Mouse (Mus musculus) midbrain, embryonic 11.5 days (tissue): ENCODE results near the gene Herpud1. TPM values are rescaled to one million over a fixed set of nuclear protein-coding genes. Genes with fewer than 3 reads are reported as not detected.

ENCODE experiments used
- ATAC-seq: fragments of 200-750 bp; cut with Nextera tagmentation; 2 replicates; pipeline ENCODE4 v1.8.0; 2017; ENCODE audit warnings: moderate TSS enrichment, moderate library complexity; ENCODE audit not compliant: low FRiP score
- DNase-seq: peaks from one replicate; pipeline ENCODE4 v3.0.0; 2015; ENCODE audit warnings: low spot score; ENCODE audit errors: missing footprints
- H3K27ac ChIP-seq: fragments of 300-500 bp; sonication (generic); 2 replicates; pipeline ENCODE4 v1.5.1; 2014; ENCODE audit warnings: low read depth, low read length
- H3K27me3 ChIP-seq: fragments of 300-500 bp; sonication (generic); 2 replicates; pipeline ENCODE4 v1.6.1; 2014; ENCODE audit warnings: mild to moderate bottlenecking, low read length, moderate library complexity, mixed read lengths; ENCODE audit not compliant: control insufficient read depth, insufficient read depth
- H3K36me3 ChIP-seq: fragments of 300-500 bp; sonication (generic); 2 replicates; pipeline ENCODE4 v1.6.1; 2014; ENCODE audit warnings: mild to moderate bottlenecking, low read length, moderate library complexity, mixed read lengths; ENCODE audit not compliant: control insufficient read depth, insufficient read depth
- H3K4me1 ChIP-seq: fragments of 300-500 bp; sonication (generic); 2 replicates; pipeline ENCODE4 v1.6.1; 2014; ENCODE audit warnings: low read length; ENCODE audit not compliant: control insufficient read depth, insufficient read depth
- H3K4me2 ChIP-seq: fragments of 300-500 bp; sonication (generic); 2 replicates; pipeline ENCODE4 v1.6.1; 2014; ENCODE audit warnings: mild to moderate bottlenecking, moderate library complexity
- H3K4me3 ChIP-seq: fragments of 300-500 bp; sonication (generic); 2 replicates; pipeline ENCODE4 v1.5.1; 2014; ENCODE audit warnings: low read depth, low read length
- H3K9ac ChIP-seq: fragments of 300-500 bp; sonication (generic); 2 replicates; pipeline ENCODE4 v1.6.1; 2014; ENCODE audit warnings: low read length
- H3K9me3 ChIP-seq: fragments of 300-500 bp; sonication (generic); 2 replicates; pipeline ENCODE4 v1.6.1; 2016; ENCODE audit warnings: low read length; ENCODE audit not compliant: control insufficient read depth
- WGBS: fragments of 180-500 bp; shearing (Covaris S2); extraction: QIAGEN DNeasy Blood & Tissue Kit; methylation state at CpG from one replicate; pipeline ENCODE4 v1.1.7; 2014; 5-methylcytosine and 5-hydroxymethylcytosine counted together
- polyA plus RNA-seq: library from polyadenylated mRNA; unstranded; fragments of >200 nt; fragmentation: Nextera tagmentation; extraction: Ambion mirVana; gene quantifications from 2 replicates; pipeline ENCODE4 v1.2.1, GENCODE M21; 2014

The Herpud1 gene
- polyA plus RNA-seq, 1 experiment from 2014 or later, result 56.8 TPM

DNA sequence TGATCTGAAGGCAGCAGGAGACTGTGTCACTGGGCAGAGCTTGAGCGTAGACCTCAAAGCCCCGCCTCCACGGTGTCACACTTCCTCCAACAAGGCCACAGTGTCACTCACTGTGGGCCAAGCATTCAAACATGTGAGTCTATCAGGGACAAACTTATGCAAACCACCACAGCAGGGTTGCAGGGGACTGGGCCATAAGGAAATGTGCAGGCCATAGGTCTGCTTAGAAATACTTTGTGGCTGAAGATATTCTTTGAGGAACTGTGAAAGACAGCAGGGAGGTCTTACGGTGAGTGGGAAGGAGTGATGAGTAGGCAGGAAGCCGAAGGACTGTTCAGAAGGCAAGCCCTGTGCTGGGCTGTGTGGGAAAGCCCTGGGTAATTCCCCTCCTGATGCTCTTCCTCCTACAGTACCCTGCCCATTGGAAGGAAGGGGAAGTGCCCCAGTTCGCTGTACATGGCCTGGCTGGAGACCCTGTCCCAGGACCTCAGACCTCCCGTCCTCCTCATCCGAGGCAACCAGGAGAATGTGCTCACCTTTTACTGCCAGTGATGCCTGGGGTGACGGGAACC lies 20.7 kb upstream of the Herpud1 start:
- no peak overlapping the region for H3K4me3 ChIP-seq
- H3K4me2 ChIP-seq, result no peak overlapping the region
- ATAC-seq, result no peak
- H3K36me3 ChIP-seq, result no peaks in the 10 kb centered on the region
- H3K9me3 ChIP-seq, result no peaks in the 10 kb centered on the region
- H3K4me1 ChIP-seq, result no peaks in the 10 kb centered on the region
- H3K27ac ChIP-seq, result no peak overlapping the region
- no peak for DNase-seq
- H3K27me3 ChIP-seq, result no peaks in the 10 kb centered on the region
- H3K9ac ChIP-seq, result no peak overlapping the region
- 91% methylated on average over 9 of the region's 9 CpGs for WGBS

GRCm38 (mm10) chr8:94370839-94371238 lies 15.4 kb upstream of the Herpud1 start:
- no peak overlapping the region for H3K27ac ChIP-seq
- DNase-seq, result peak; percentile 33

DNA sequence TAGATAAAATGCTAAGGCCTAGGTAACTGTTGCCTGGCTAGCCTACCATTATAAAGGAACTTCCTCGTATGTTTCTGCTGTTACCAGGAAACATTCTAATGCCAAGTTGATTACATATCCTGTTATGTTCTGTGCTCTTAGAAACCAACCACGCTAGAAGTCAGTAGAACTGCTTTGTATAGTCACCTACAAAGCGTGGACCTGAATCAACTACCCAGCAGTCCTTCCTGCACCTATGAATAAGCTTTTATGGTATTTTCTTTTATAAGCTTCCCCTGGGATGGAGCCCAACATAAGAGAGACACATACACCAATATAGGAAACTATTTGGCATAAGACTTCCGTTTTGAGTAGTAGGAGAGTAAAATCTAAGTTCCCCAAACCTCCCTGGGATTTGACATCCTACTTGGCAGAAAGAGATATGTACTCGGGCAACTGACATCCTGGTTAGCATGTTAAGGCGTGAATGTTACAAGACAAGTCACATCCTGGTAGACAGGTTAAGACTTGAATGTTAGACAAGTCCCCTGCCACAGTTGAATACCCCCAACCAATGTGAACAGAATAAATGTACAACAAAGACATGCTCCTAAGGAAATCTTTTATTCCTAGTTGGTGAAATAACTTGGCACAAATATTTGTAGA lies 13.2 kb upstream of the Herpud1 start:
- no peaks in the 10 kb centered on the region for H3K9me3 ChIP-seq
- H3K4me2 ChIP-seq, result no peak overlapping the region
- H3K9ac ChIP-seq, result no peak overlapping the region
- H3K4me1 ChIP-seq, result no peaks in the 10 kb centered on the region
- no peaks in the 10 kb centered on the region for H3K36me3 ChIP-seq
- no peak for ATAC-seq
- 84% methylated on average over 6 of the region's 6 CpGs for WGBS
- H3K4me3 ChIP-seq, result no peak overlapping the region
- peak; percentile 69 for DNase-seq
- no peak overlapping the region for H3K27ac ChIP-seq
- no peaks in the 10 kb centered on the region for H3K27me3 ChIP-seq

More at GRCm38 (mm10) chr8:94370839-94371238, 15.4 kb upstream of the Herpud1 start:
- H3K4me3 ChIP-seq, result no peak overlapping the region
- ATAC-seq, result no peak
- H3K9ac ChIP-seq, result no peak overlapping the region
- H3K9me3 ChIP-seq, result no peaks in the 10 kb centered on the region
- H3K4me2 ChIP-seq, result no peak overlapping the region
- 85% methylated on average over 5 of the region's 5 CpGs for WGBS
- no peaks in the 10 kb centered on the region for H3K27me3 ChIP-seq
- no peaks in the 10 kb centered on the region for H3K36me3 ChIP-seq
- no peaks in the 10 kb centered on the region for H3K4me1 ChIP-seq

GRCm38 (mm10) chr8:94375551-94375991 lies 10.7 kb upstream of the Herpud1 start:
- Histone ChIP-seq H3K27me3 (no peaks in the 10 kb centered on the region), H3K4me2 (no peak overlapping the region), H3K4me1 (no peaks in the 10 kb centered on the region), H3K27ac (no peak overlapping the region), H3K9me3 (no peaks in the 10 kb centered on the region), H3K9ac (no peak overlapping the region), H3K4me3 (no peak overlapping the region), H3K36me3 (no peaks in the 10 kb centered on the region)
- ATAC-seq (no peak), DNase-seq (no peak)
- whole genome bisulfite sequencing, result 80% methylated on average over 3 of the region's 3 CpGs

DNA sequence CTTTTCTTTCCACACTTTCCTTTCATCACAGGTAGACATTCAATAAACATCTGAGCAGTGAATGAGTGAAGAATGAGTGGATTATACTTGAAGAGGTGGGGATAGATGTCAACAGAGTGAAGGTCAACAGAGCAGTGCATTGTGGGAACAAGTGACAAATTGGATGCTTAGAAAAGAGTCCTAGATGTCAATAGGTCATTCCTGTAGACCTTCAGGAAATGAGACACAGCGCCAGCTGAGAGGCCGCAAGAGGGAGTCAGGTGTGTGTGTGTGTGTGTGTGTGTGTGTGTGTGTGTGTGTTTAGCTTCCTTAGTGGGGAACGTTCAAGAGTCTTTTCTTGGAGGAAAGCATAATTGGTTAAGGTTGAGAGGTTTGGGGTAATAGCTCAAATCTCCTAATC lies 10.1 kb upstream of the Herpud1 start:
- ATAC-seq, result no peak
- 90% methylated on average over 3 of the region's 3 CpGs for WGBS
- H3K9ac ChIP-seq, result no peak overlapping the region

DNA sequence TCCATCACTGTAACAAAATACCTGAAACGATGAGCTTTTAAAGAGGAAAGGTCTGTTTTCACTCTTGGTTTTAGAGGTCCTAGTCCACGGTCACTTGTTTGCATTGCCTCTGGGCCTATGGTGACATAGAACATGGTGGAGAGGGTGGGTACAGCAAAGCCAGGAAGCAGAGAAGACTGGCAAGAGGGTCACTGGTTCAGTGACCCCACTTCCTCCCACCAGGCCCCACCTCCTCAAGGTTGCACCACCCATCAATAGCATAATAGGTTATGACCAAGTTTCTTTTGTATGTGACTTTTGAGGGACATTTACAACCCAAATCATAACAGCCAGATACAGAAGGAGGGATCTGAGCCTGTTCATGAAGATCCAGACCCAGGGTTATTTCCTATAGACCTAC lies 9.7 kb upstream of the Herpud1 start:
- H3K9me3 ChIP-seq, result no peaks in the 10 kb centered on the region
- H3K36me3 ChIP-seq, result no peaks in the 10 kb centered on the region
- no peaks in the 10 kb centered on the region for H3K27me3 ChIP-seq
- no peak overlapping the region for H3K4me3 ChIP-seq
- WGBS, result 98% methylated on average over 2 of the region's 2 CpGs
- no peaks in the 10 kb centered on the region for H3K4me1 ChIP-seq
- ATAC-seq, result no peak
- H3K27ac ChIP-seq, result no peak overlapping the region
- no peak overlapping the region for H3K4me2 ChIP-seq
- no peak for DNase-seq
- H3K9ac ChIP-seq, result no peak overlapping the region

More for the DNA sequence above, 10.1 kb upstream of the Herpud1 start:
- DNase-seq, result no peak
- Histone ChIP-seq H3K27ac (no peak overlapping the region), H3K27me3 (no peaks in the 10 kb centered on the region), H3K36me3 (no peaks in the 10 kb centered on the region), H3K4me2 (no peak overlapping the region), H3K4me3 (no peak overlapping the region), H3K4me1 (no peaks in the 10 kb centered on the region), H3K9me3 (no peaks in the 10 kb centered on the region)

DNA sequence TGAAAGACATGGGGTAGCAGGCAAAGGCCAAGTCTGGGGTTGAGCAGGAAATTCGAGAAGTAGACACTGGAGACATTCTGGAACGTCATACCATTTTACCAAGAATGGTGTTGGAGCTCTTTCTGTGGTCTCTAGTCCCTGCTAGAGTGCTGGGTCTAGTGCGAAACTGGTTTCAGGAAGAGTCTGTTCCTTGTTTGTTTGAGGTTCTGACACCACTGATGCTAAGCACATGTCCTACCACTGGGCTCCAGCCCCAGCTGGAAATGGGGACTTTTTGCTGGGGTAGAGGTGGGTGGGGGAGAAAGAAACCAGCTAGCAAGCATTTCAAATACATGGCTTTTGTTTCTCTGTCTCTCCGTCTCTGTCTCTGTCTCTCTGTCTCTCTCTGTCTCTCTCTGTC lies 9.2 kb upstream of the Herpud1 start:
- 85% methylated on average over 4 of the region's 4 CpGs for WGBS
- H3K9ac ChIP-seq, result no peak overlapping the region

DNA sequence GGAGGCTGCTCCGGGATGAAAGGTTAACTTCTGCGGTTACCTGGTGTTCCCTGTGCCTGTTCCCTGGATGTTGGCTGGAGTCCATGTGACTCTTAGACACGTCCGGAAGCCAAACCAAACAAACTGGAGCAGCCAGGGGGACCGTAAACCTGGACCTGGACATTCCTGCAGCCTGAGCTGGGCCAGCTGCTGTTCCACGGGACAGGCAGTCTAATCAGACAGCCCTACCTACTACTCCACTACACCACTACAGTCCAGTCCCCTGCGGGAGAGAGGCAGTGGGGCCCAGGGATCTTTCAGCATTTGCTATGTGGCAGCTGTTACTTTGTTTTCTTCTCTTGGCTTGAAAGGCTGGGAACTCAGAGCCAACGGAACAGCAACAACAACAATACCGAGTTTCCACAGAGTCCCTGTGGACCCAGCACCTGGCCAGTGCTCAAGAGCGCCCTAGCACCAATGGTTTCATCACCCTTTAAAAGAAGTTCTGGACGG lies 8.5 kb upstream of the Herpud1 start:
- no peaks in the 10 kb centered on the region for H3K4me1 ChIP-seq
- no peak overlapping the region for H3K27ac ChIP-seq
- ATAC-seq (no peak), DNase-seq (no peak)
- H3K4me2 ChIP-seq, result no peak overlapping the region
- H3K27me3 ChIP-seq, result no peaks in the 10 kb centered on the region
- WGBS, result 79% methylated on average over 11 of the region's 11 CpGs
- H3K36me3 ChIP-seq, result no peaks in the 10 kb centered on the region
- no peak overlapping the region for H3K4me3 ChIP-seq
- no peaks in the 10 kb centered on the region for H3K9me3 ChIP-seq
- no peak overlapping the region for H3K9ac ChIP-seq

More for the DNA sequence above, 9.2 kb upstream of the Herpud1 start:
- ATAC-seq (no peak), DNase-seq (no peak)
- Histone ChIP-seq H3K36me3 (no peaks in the 10 kb centered on the region), H3K4me2 (no peak overlapping the region), H3K4me3 (no peak overlapping the region), H3K9me3 (no peaks in the 10 kb centered on the region), H3K4me1 (no peaks in the 10 kb centered on the region), H3K27me3 (no peaks in the 10 kb centered on the region), H3K27ac (no peak overlapping the region)

GRCm38 (mm10) chr8:94378763-94379415 lies 7.3 kb upstream of the Herpud1 start:
- Histone ChIP-seq H3K4me1 (no peaks in the 10 kb centered on the region), H3K27me3 (no peaks in the 10 kb centered on the region), H3K36me3 (no peaks in the 10 kb centered on the region), H3K4me2 (no peak overlapping the region), H3K9me3 (no peaks in the 10 kb centered on the region), H3K4me3 (no peak overlapping the region), H3K27ac (no peak overlapping the region), H3K9ac (no peak overlapping the region)
- DNase-seq (no peak), ATAC-seq (no peak)
- 93% methylated on average over 15 of the region's 15 CpGs for WGBS
